Mouse (Mus musculus) lung, adult 2 months (tissue): ENCODE data around the gene Eif4g3. TPM values are rescaled to one million over a fixed set of nuclear protein-coding genes. Genes with fewer than 3 reads are reported as not detected.

Source experiments
- DNase-seq: peaks from one replicate; pipeline ENCODE4 v3.0.0; 2022
- H3K4me1 ChIP-seq: fragments of 200-500 bp; 2 replicates; pipeline ENCODE4 v1.6.1; 2011; ENCODE audit warnings: low read length; ENCODE audit not compliant: control insufficient read depth, insufficient read depth
- H3K4me3 ChIP-seq: fragments of 200-500 bp; replicated peaks from 2 replicates; pipeline ENCODE3; 2011; ENCODE audit warnings: low read depth, mild to moderate bottlenecking, control low read depth, low read length; ENCODE audit errors: extremely low read depth
- CTCF ChIP-seq: fragments of 200-500 bp; IDR thresholded peaks from 2 replicates; pipeline ENCODE4 v1.5.1; 2011; ENCODE audit warnings: mild to moderate bottlenecking, low read length, control low read depth; ENCODE audit not compliant: insufficient read depth
- POLR2A ChIP-seq: fragments of 200-500 bp; IDR thresholded peaks from 2 replicates; pipeline ENCODE4 v1.6.1; 2011; ENCODE audit warnings: low read depth, mild to moderate bottlenecking, control low read depth, low read length, borderline replicate concordance; ENCODE audit errors: extremely low read depth
- WGBS: fragments of 180-500 bp; shearing (Covaris S2); methylation state at CpG from one replicate; pipeline ENCODE4 v1.1.7; 2018; 5-methylcytosine and 5-hydroxymethylcytosine counted together
- polyA plus RNA-seq: library from polyadenylated mRNA; depleted of rRNA; stranded (reverse); fragments of >200 nt; gene quantifications from 2 replicates; pipeline ENCODE4 v1.2.3, GENCODE M21; 2012; rRNA removed

Gene Eif4g3
- polyA plus RNA-seq, result 69.8 and 79.4 TPM in 2 replicates

DNA sequence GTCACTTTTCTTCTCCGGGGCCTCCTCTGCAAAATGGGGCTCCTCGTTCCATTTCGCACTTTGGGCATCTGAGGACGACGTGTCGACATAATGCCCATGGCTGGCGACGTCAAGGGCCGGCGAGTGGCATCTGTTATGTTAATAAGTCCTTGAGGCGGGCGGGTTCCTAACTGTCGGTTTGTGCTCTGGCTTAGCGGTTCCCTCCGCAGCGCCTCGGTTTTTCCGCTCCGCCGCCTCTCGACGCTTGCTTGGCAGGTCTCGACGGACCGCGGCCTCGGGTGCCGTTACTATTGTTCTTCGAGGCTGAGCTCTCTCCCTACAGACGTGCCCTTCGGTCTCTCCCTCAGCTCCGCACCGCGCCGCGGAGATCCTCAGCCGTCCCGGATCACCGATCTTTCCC is at the start of gene Eif4g3:
Gene Eif4g3, plus strand, starts transcription at position 133 of the 400 bp plus-strand sequence.
- peaks cover 13% of the 10 kb centered on the region for H3K4me1 ChIP-seq
- peak within 1 kb of the TSS; percentile 85 for H3K4me3 ChIP-seq
- TF ChIP-seq POLR2A (no peak), CTCF (no peak)
- WGBS, result 5% methylated on average over 39 of the region's 39 CpGs
- DNase-seq, result no peak

DNA sequence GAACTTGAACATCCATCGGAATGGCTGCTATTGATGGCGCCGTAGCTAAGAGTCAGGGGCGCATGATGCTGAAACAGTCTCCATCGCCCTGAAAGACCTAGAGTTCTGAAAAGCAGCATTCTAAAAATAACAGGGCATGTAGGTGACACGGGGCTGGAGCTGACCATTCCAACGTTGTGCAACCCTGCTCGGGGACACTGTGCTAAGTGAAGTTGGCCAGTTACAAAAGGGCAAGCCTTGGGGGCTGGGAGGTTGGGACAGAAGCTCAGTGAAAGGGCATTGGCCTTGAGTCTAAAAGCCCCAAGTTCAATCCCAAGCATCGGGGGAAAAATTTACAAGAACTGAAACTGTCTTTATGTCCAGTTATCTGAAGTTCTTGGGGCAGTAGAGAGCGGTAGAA is 49.3 kb upstream of the Eif4g3 start:
- no peak for DNase-seq
- H3K4me3 ChIP-seq, result no peak overlapping the region
- WGBS, result 75% methylated on average over 10 of the region's 10 CpGs
- H3K4me1 ChIP-seq, result peaks cover 5% of the 10 kb centered on the region; the same call in 1 of the 2 replicates
- TF ChIP-seq CTCF, result no peak
- TF ChIP-seq POLR2A, result no peak

DNA sequence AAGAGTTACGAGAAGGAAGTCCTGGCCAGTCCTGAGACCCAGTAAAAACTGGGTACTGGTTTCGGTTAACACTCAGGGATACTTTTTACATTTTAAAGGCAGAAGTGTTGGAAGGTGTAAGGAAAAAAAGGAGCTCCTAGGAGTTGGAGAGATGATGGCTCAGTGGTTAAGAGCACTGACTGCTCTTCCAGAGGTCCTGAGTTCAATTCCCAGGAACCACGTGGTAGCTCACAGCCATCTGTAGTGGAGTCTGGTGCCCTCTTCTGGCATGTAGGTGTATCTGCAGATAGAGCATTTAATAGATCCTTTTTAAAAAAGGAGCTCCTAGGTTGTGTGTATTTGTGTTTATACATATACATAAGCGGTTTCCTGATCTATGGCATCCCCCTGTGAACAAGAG is 47.4 kb upstream of the Eif4g3 start:
- TF ChIP-seq POLR2A (no peak), CTCF (peak; percentile 39)
- 76% methylated on average over 4 of the region's 4 CpGs for WGBS
- Histone ChIP-seq H3K4me1 (peaks cover 5% of the 10 kb centered on the region; the same call in 1 of the 2 replicates), H3K4me3 (no peak overlapping the region)
- no peak for DNase-seq

DNA sequence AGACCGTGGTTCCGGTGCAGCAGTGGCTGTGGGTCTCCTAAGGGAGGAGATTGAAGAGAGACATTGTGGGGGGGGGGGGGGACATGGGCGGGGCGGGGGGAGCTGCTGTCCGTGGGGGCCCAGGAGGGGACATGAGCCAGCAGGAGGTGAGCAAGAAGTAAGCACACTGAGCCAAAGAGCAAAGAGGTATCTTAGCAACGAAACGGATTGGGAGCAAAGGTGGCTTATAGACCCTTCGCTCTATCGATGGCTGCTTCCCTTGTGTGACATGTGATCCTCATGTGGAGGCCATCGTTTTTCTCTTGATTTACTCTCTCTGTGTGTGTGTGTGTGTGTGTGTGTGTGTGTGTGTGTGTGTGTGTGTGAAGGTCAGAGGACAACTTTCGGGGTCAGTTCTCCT is 46.4 kb upstream of the Eif4g3 start:
- TF ChIP-seq CTCF (no peak), POLR2A (no peak)
- Histone ChIP-seq H3K4me1 (peaks cover 5% of the 10 kb centered on the region; the same call in 1 of the 2 replicates), H3K4me3 (no peak overlapping the region)
- DNase-seq, result no peak
- WGBS, result 79% methylated on average over 10 of the region's 11 CpGs

GRCm38 (mm10) chr4:137952840-137953239 is 40.0 kb upstream of the Eif4g3 start:
- TF ChIP-seq CTCF (peak; percentile 71), POLR2A (no peak)
- peak; percentile 82 for DNase-seq
- Histone ChIP-seq H3K4me1 (no peaks in the 10 kb centered on the region; the same call in 1 of the 2 replicates), H3K4me3 (no peak overlapping the region)
- WGBS, result 31% methylated on average over 4 of the region's 4 CpGs

- H3K4me1 ChIP-seq, result no peaks in the 10 kb centered on the region; the same call in 1 of the 2 replicates
- 86% methylated on average over 2 of the region's 2 CpGs for WGBS
- DNase-seq, result no peak
- TF ChIP-seq POLR2A (no peak), CTCF (no peak)
- no peak overlapping the region for H3K4me3 ChIP-seq
Observed at GRCm38 (mm10) chr4:137954184-137954583, 38.6 kb upstream of the Eif4g3 start.

DNA sequence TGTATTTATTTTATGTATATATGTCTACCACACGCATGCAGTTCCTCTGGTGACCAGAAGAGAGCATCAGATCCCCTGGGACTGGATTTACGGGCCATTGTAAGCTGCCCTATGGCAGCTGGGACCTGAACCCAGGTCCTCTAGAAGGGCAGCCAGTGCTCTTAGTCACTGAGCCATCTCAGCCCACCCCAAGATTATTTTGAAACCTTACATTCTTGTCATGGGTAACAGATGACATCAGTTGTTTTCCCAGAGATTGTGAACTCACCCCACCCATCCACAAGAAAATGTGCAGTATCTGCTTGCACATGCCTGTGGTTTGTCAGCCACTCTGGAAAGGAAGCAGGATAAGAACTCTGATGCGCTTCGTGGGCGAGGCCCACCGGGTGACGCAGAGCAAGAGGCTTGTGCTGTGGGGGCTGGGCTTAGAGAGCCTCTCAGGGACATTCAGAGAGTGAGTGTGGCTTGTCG is 37.9 kb upstream of the Eif4g3 start:
- Histone ChIP-seq H3K4me1 (no peaks in the 10 kb centered on the region; the same call in 1 of the 2 replicates), H3K4me3 (no peak overlapping the region)
- WGBS, result 39% methylated on average over 8 of the region's 8 CpGs
- TF ChIP-seq CTCF, result peak; percentile 25; the same call in 1 of the 2 replicates
- no peak for TF ChIP-seq POLR2A
- DNase-seq, result peak; percentile 56

DNA sequence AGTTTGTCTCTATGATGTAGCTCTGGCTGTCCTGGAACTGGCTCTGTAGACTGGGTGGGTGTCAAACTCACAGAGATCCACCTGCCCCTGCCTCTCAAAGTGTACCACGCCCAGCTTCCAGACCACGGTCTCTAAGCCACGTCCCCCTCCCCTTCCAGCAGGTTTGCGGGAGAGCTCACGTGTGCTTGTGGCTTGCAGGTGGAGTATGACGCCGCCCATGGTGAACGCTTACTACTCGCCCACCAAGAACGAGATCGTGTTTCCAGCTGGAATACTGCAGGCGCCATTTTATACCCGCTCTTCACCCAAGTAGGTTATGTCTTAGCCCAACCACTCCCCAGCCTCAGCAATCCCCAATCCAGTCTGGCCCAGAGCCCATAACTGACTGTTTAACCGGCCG is 36.6 kb upstream of the Eif4g3 start:
- no peak for DNase-seq
- 93% methylated on average over 15 of the region's 15 CpGs for WGBS
- no peaks in the 10 kb centered on the region; the same call in 1 of the 2 replicates for H3K4me1 ChIP-seq
- TF ChIP-seq CTCF (no peak), POLR2A (no peak)
- H3K4me3 ChIP-seq, result no peak overlapping the region

DNA sequence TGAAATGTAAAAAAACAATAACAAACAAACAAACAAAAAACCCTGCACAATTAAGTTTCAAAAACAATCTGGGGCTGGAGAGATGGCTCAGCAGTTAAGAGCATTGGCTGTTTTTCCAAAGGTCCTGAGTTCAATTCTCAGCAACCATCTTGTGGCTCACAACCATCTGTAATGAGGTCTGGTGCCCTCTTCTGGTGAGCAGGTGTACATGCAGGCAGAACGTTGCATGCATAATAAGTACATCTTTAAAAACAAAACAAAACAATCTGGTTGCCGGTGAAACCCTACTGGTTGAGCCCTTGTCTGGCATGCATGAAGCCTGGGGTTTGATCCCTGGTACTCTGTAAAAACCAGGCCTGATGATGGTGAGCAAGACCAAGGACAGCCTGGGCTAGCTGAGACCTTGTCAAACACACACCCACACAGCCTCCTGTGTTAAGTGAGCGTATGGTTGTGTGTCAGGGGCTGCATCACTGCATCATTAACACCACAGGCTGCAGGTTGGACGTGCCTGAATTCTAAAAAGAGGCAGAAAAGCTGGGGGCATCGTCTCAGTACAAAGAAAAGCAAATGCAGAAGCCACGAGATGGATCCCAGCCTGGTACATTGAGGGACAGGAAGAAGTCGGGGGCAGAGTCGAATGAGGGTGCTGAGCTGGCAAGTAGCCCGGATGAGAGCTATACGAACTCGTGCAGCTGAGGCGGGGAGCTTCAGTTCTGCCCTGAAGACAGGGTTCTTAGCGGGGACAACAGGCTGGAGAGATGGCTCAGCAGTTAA is 32.7 kb upstream of the Eif4g3 start:
- 59% methylated on average over 13 of the region's 13 CpGs for WGBS
- TF ChIP-seq CTCF (peak; percentile 32; the same call in 1 of the 2 replicates), POLR2A (no peak)

DNA sequence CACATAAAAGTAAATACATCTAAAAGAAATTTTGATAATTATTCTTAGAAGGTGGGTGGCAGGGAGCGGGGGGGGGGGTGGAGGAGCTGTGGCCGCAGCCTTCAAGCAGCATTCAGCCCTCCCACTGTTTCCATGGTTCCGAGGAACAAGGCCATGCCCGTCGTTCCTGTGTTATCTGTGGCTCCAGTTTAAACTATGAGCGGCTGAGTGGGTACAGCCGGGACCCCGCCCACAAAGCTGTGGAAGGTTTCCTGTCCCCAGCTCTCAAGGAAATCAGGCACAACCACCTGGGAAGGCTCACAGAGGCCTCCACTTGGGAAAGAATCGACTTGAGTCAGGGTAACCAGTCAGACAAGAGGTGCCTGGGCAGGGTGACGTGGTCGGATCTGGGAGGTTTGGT is 32.1 kb upstream of the Eif4g3 start:
- Histone ChIP-seq H3K4me3 (no peak overlapping the region), H3K4me1 (no peaks in the 10 kb centered on the region)
- DNase-seq, result peak; percentile 50
- 55% methylated on average over 11 of the region's 11 CpGs for WGBS
- no peak for TF ChIP-seq CTCF
- TF ChIP-seq POLR2A, result no peak

More for the DNA sequence above, 32.7 kb upstream of the Eif4g3 start:
- H3K4me1 ChIP-seq, result no peaks in the 10 kb centered on the region; the same call in 1 of the 2 replicates
- DNase-seq, result no peak
- no peak overlapping the region for H3K4me3 ChIP-seq
